Mouse (Mus musculus): ENCODE data around the gene Vwf.

The Vwf gene

DNA sequence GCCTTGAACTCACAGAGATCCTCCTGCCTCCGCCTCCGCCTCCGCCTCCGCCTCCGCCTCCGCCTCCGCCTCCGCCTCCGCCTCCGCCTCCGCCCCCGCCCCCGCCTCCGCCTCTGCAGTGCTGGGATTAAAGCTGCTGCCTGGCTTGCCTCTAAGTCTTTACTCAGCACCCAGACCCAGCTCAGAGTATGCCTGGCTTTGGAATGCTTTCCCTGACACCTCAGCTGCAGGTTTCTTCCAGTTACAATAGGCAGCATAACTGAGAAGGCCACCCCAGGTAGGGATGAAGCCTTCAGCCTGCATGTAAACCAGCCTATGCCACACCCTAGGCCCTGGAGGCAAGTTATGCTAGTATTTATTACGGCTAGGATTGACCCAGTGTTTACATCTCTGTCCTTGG is 37.7 kb downstream of the Vwf start:
- DNase-seq (ENCODE audit: extremely low read depth, insufficient read length, low spot score), result no peak

DNA sequence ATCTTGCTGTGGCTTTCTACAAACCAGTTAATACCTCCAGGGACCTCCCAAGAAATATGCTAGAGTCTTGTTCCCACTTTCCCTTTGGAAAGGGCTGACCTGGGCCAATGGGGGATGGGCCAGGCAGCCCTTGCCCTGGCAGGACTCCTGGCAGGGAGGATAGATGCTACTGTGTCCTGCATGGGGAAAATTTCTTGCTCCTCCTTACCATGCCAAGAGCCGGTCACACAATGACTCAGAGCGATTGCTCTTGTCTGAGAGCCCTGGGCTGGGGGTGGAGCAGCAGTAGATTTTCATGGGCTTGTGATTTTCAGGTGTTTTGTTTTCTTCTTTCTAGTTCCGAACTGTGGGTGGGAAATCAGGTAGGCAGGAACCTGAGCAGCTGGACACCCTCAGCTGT is 39.0 kb downstream of the Vwf start:
- peak; percentile 34 for DNase-seq (ENCODE audit: extremely low read depth, insufficient read length, low spot score)

DNA sequence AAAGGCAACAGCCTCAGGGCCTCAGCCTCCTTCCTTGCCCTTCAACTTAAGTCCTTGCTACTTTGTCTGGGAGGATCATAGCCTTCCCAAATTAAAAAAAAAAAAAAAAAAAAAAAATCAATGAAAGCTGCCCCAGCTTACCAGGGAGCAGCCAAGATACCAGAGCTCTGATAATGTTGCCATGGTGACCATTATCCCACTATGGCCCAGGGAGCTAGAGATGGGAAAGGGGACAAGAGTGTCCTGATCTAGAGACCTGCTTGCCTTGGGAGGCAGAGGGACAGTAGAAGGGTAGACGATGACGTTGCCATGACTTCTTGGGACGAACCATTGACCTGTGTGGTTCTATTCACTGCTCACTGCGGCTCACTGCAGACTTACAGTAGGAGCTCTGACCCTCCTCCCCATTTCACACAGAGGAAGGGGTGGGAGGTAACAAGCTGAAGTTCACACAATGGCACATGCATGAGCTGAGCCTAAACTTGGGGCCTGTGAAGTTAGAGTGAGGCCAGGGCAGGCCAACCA is 39.5 kb downstream of the Vwf start:
- no peak for DNase-seq (ENCODE audit: extremely low read depth, insufficient read length, low spot score)

- no peak for DNase-seq (ENCODE audit: extremely low read depth, insufficient read length, low spot score)
Observed at GRCm38 (mm10) chr6:125588241-125588640, 41.7 kb downstream of the Vwf start.

GRCm38 (mm10) chr6:125589075-125589474 is 42.5 kb downstream of the Vwf start:
- DNase-seq (ENCODE audit: extremely low read depth, insufficient read length, low spot score), result no peak

GRCm38 (mm10) chr6:125590056-125590455 is 43.5 kb downstream of the Vwf start:
- no peak for DNase-seq (ENCODE audit: extremely low read depth, insufficient read length, low spot score)

GRCm38 (mm10) chr6:125590471-125590870 is 43.9 kb downstream of the Vwf start:
- DNase-seq (ENCODE audit: extremely low read depth, insufficient read length, low spot score), result no peak

DNA sequence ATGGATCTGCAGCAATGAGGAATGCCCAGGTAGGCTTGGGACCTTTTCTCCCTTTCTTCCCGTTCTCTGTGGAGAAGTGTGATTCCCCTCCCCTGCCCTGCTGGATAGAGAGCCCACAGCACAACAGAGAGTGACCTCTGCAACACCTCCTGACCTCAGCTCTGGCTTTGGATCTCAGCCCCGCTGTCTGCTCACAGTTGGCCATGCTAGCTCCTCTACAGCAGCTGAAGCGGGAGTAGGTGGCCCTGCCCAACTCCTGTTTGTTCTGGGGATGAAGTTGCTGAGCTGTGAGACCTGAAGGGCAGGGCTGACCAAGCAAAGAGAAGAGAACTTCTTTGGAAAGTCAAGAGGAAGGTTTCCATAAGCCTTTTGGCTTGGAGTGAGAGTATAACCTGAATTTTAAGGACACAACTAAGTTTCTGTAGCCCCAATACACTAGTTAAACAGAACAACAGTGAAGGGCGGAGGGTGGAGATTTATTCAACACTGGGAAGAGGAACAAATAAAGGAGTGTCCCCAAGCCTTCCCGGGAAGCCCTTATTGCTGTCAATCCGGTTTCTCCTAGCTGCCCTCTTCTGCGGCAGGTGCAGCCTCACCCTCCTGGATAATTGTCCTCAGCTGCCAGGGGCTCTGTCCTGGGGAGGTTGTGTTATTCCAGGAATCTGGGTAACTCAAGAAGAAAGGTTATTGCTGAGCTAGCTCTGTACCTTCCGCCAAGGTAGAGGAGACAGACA is 45.2 kb downstream of the Vwf start:
- DNase-seq (ENCODE audit: extremely low read depth, insufficient read length, low spot score), result no peak

GRCm38 (mm10) chr6:125592536-125592935 is 46.0 kb downstream of the Vwf start:
- DNase-seq (ENCODE audit: extremely low read depth, insufficient read length, low spot score), result no peak

GRCm38 (mm10) chr6:125594311-125594710 is 47.7 kb downstream of the Vwf start:
- DNase-seq (ENCODE audit: extremely low read depth, insufficient read length, low spot score), result no peak

- DNase-seq (ENCODE audit: extremely low read depth, insufficient read length, low spot score), result no peak
Observed at GRCm38 (mm10) chr6:125594825-125595224, 48.3 kb downstream of the Vwf start.

- DNase-seq (ENCODE audit: extremely low read depth, insufficient read length, low spot score), result no peak
Observed at GRCm38 (mm10) chr6:125596701-125597318, 50.2 kb downstream of the Vwf start.

DNA sequence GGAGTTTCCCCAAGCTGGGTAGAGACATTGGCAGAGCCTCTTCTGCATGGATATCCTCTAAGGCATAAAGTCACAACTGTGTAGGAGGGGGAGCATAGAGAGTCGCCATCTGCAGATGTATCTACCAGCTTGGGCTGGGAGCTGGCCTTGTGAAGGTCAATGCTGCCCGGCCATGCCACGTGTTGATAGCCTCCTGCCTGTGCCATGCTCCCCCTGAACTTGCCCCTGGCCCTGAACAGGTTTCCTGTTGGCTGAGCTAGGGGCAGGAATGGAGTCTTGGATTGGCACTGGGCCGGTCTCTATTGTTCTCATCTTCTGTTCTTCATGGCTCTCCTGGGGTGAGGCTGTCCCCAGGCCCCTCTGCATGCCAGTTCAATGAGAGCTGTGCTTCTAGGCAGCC is 51.1 kb downstream of the Vwf start:
- no peak for DNase-seq (ENCODE audit: extremely low read depth, insufficient read length, low spot score)

DNA sequence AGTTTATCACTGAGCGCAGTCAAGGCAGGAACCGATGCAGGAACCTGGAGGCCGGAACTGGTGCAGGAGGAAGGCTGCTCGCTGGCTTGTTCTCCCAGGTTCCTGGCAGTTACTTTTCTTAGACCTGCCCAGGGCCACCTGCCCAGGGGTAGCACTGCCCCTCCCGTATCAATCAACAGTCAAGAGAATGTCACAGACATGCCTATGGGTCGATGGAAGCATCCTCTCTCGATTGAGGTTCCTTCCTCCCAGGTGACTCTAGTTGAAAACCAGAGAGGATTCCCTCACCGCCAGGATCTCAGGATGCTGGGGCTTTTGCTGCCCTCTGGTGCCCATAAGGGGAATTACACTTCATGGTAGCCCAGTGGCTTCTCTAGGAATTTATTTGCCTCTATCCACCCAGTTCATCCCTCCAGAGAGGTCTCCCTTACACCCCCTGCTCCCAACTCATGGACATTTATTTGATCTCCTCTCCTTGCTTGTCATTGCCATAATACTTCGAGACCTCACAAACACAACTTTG is 53.5 kb downstream of the Vwf start:
- DNase-seq (ENCODE audit: extremely low read depth, insufficient read length, low spot score), result no peak

DNA sequence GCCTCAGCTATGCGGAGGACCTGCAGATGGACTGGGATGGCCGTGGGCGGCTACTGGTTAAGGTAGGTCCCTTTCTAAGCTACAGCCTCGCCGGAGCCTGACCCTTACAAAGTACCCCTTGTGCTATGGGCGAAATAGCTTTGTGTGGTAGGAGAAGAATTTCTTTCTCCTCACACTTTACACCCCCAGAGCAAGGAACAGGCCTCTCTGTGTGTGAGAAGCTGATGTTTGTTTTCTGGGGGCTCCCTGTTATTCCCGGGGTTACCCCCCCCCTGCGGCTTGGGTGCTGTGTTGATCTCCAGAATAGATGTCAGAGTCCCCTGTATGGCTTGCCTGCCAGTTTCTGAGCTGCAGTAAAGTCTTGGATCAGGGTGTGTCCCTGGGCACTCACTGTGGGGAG is 54.1 kb downstream of the Vwf start:
- no peak for DNase-seq (ENCODE audit: extremely low read depth, insufficient read length, low spot score)

DNA sequence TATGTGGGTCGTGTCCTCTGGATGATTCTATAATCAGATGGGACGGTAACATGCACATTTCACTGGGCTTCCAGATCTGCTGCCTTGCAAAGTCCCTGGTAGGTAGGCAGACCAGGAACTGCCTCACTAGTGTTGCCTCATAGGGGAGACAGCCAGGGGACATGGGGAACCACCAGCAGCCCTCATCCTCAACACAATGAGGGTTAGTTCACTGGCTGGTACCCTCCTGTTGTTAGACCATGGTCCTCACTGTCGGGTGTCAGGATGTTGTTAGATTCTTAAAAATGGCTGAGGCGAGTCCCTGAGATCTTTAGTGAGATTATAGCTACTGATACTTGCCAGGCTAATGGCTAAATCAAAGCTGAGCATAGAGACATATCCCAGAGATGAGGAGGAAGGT is 54.6 kb downstream of the Vwf start:
- no peak for DNase-seq (ENCODE audit: extremely low read depth, insufficient read length, low spot score)

DNA sequence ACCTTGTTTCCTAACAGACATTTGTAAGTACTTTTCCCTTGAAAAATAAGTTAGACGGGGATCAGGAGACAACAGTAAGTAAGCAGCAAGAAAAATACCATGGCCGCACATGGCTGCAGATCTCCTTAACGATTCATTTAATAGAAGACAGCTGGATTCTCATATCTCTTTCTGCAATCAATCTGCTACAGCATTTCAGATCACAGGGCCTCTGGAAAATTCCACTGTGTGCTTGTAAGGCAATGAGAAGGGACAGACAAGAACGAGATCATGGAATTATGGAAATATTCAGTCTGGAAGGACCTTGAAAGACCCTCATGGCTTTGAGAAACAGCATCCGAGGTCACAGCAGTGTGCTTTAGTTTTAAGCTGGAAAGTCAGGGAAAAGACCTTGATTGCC is 55.2 kb downstream of the Vwf start:
- DNase-seq (ENCODE audit: extremely low read depth, insufficient read length, low spot score), result no peak

DNA sequence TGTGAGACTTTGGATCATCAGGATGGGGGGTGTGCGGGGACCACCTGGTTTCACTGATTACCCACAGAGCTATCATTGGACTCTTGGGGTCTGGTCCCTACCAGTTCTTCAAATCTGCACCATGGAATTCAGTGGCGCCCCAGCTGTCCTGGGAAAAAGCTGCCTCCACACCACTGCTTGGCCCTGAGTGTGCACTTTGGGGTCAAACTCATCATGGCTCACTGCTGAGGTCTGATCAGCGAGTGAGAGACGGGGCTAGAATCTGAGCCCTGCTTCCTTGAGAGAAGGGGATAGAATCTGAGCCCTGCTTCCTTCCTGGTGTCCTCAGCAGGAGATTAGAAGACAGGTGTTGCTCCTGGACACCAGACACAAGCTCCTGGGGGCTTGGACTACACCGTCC is 55.8 kb downstream of the Vwf start:
- DNase-seq (ENCODE audit: extremely low read depth, insufficient read length, low spot score), result no peak

DNA sequence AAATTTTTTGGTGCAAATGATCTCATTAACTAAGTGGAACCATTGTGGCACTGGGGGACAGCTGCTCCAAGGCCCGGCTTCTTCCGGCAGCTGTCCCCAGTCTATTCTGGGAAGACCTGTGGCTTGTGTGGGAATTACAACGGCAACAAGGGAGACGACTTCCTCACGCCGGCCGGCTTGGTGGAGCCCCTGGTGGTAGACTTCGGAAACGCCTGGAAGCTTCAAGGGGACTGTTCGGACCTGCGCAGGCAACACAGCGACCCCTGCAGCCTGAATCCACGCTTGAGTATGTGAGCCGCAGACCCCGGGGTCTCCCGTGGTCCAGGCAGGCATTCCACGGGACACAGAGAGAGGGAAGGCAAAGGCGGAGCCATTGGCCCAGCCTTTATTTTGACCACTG is 56.7 kb downstream of the Vwf start:
- peak; percentile 79 for DNase-seq (ENCODE audit: extremely low read depth, insufficient read length, low spot score)

- no peak for DNase-seq (ENCODE audit: extremely low read depth, insufficient read length, low spot score)
Observed at GRCm38 (mm10) chr6:125603678-125604462, 57.3 kb downstream of the Vwf start.

GRCm38 (mm10) chr6:125604463-125605191 is 58.1 kb downstream of the Vwf start:
- peak; percentile 30 for DNase-seq (ENCODE audit: extremely low read depth, insufficient read length, low spot score)
